Mouse (Mus musculus): ENCODE measurements around the gene Gm20850. TPM values are rescaled to one million over a fixed set of nuclear protein-coding genes. Genes with fewer than 3 reads are reported as not detected.

Gene Gm20850
- not detected in 2 replicates for polyA plus RNA-seq (2012; rRNA removed)

GRCm38 (mm10) chrY:75715022-75715421 lies at the start of gene Gm20850:
Gene Gm20850, plus strand, starts transcription at chrY:75715322.

All from colon, adult 2 months (tissue).